Mouse (Mus musculus): ENCODE measurements around the gene Abca1.

DNA sequence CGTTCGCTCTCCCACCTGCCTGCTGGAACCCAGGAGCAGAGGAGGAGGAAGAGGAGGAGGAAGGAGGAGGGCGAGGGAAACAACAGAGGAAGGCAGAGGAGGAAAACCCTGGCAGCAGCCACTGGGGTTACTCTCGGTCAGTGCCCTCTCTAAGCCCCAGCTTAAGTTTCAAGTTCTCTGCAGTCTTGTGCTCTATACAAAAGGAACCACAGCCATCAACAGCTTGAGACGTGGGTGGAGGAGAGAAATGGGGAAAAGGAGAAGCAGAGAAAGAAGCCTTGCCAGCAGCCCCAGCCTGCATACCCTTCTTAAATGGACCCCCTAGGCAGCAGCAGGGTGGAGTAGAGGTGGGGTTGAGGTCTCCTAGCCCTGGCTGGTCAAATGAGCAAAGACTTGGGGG, 43.8 kb downstream of the Abca1 start:
- TF ChIP-seq CTCF (IDR thresholded peaks at IDR 0.05; ENCODE audit: low read depth, low read length) = no peak
- no peak for TF ChIP-seq POLR2A (IDR thresholded peaks at IDR 0.05; ENCODE audit: extremely low read depth, insufficient read depth, low read length)
